Mouse (Mus musculus) forebrain, embryonic 16.5 days (tissue): ENCODE results near the gene Rab7b. TPM values are rescaled to one million over a fixed set of nuclear protein-coding genes. Genes with fewer than 3 reads are reported as not detected.

Experiments
- ATAC-seq: fragments of 200-750 bp; cut with Nextera tagmentation; 2 replicates; pipeline ENCODE4 v1.8.0; 2017; ENCODE audit warnings: mild to moderate bottlenecking, moderate library complexity
- H3K27ac ChIP-seq: fragments of 300-500 bp; sonication (generic); 2 replicates; pipeline ENCODE4 v1.5.1; 2014; ENCODE audit warnings: low read length, control low read depth
- H3K27me3 ChIP-seq: fragments of 300-500 bp; sonication (generic); replicated peaks from 2 replicates; pipeline ENCODE4 v1.6.1; 2014; ENCODE audit warnings: low read length; ENCODE audit not compliant: control insufficient read depth, insufficient read depth
- H3K36me3 ChIP-seq: fragments of 300-500 bp; sonication (generic); 2 replicates; pipeline ENCODE4 v1.6.1; 2014; ENCODE audit not compliant: control insufficient read depth, insufficient read depth
- H3K4me1 ChIP-seq: fragments of 300-500 bp; sonication (generic); replicated peaks from 2 replicates; pipeline ENCODE4 v1.6.1; 2014; ENCODE audit warnings: low read length; ENCODE audit not compliant: control insufficient read depth, insufficient read depth
- H3K4me2 ChIP-seq: fragments of 300-500 bp; sonication (generic); 2 replicates; pipeline ENCODE4 v1.6.1; 2014; ENCODE audit warnings: mild to moderate bottlenecking, low read length, control low read depth
- H3K4me3 ChIP-seq: fragments of 300-500 bp; sonication (generic); replicated peaks from 2 replicates; pipeline ENCODE4 v1.5.1; 2014; ENCODE audit warnings: mild to moderate bottlenecking, low read length, control low read depth
- H3K9ac ChIP-seq: fragments of 300-500 bp; sonication (generic); replicated peaks from 2 replicates; pipeline ENCODE4 v1.6.1; 2014; ENCODE audit warnings: low read depth, low read length, control low read depth
- H3K9me3 ChIP-seq: fragments of 300-500 bp; sonication (generic); 2 replicates; pipeline ENCODE4 v1.6.1; 2016; ENCODE audit warnings: low read length; ENCODE audit not compliant: control insufficient read depth
- WGBS: fragments of 180-500 bp; shearing (Covaris S2); extraction: QIAGEN DNeasy Blood & Tissue Kit; methylation state at CpG from one replicate; pipeline ENCODE4 v1.1.7; 2014; 5-methylcytosine and 5-hydroxymethylcytosine counted together
- polyA plus RNA-seq: library from polyadenylated mRNA; unstranded; fragments of >200 nt; fragmentation: Nextera tagmentation; extraction: Ambion mirVana; gene quantifications from 2 replicates; pipeline ENCODE4 v1.2.1, GENCODE M21; 2015

Rab7b gene
- polyA plus RNA-seq, 1 experiment from 2014 or later: 1.0 TPM

GRCm38 (mm10) chr1:131726586-131726985 lies 38.1 kb downstream of the Rab7b start:
- Histone ChIP-seq H3K4me3 (no peak overlapping the region), H3K27ac (no peak overlapping the region), H3K9me3 (no peaks in the 10 kb centered on the region), H3K27me3 (no peaks in the 10 kb centered on the region), H3K4me1 (no peaks in the 10 kb centered on the region), H3K36me3 (no peaks in the 10 kb centered on the region), H3K4me2 (no peak overlapping the region), H3K9ac (no peak overlapping the region)
- no peak for ATAC-seq
- WGBS: 83% methylated on average over 6 of the region's 6 CpGs

GRCm38 (mm10) chr1:131730639-131731437 lies 42.3 kb downstream of the Rab7b start:
- H3K9me3 ChIP-seq: no peaks in the 10 kb centered on the region
- ATAC-seq: no peak
- no peaks in the 10 kb centered on the region for H3K36me3 ChIP-seq
- no peak overlapping the region for H3K4me2 ChIP-seq
- H3K4me3 ChIP-seq: no peak overlapping the region
- H3K9ac ChIP-seq: no peak overlapping the region
- WGBS: 86% methylated on average over 12 of the region's 12 CpGs
- H3K27me3 ChIP-seq: no peaks in the 10 kb centered on the region
- no peak overlapping the region for H3K27ac ChIP-seq
- no peaks in the 10 kb centered on the region for H3K4me1 ChIP-seq

- Histone ChIP-seq H3K36me3 (no peaks in the 10 kb centered on the region), H3K9me3 (no peaks in the 10 kb centered on the region), H3K4me2 (no peak overlapping the region), H3K27me3 (no peaks in the 10 kb centered on the region), H3K4me3 (no peak overlapping the region), H3K27ac (no peak overlapping the region), H3K4me1 (peaks cover 7% of the 10 kb centered on the region), H3K9ac (no peak overlapping the region)
- ATAC-seq: no peak
- WGBS: 42% methylated on average over 13 of the region's 13 CpGs
These were observed 45.1 kb downstream of the Rab7b start for GRCm38 (mm10) chr1:131733474-131734180.

GRCm38 (mm10) chr1:131734657-131735273 lies 46.3 kb downstream of the Rab7b start:
- H3K4me2 ChIP-seq: no peak overlapping the region
- no peak overlapping the region for H3K4me3 ChIP-seq
- no peaks in the 10 kb centered on the region for H3K9me3 ChIP-seq
- whole genome bisulfite sequencing: 93% methylated on average over 6 of the region's 6 CpGs
- no peak for ATAC-seq
- H3K9ac ChIP-seq: no peak overlapping the region
- H3K27me3 ChIP-seq: no peaks in the 10 kb centered on the region
- no peaks in the 10 kb centered on the region for H3K36me3 ChIP-seq
- no peak overlapping the region for H3K27ac ChIP-seq
- peaks cover 7% of the 10 kb centered on the region for H3K4me1 ChIP-seq

- H3K36me3 ChIP-seq: no peaks in the 10 kb centered on the region
- H3K27ac ChIP-seq: no peak overlapping the region
- H3K9ac ChIP-seq: no peak overlapping the region
- ATAC-seq: no peak
- WGBS: 90% methylated on average over 9 of the region's 9 CpGs
- H3K27me3 ChIP-seq: no peaks in the 10 kb centered on the region
- H3K4me3 ChIP-seq: no peak overlapping the region
- H3K9me3 ChIP-seq: no peaks in the 10 kb centered on the region
- peaks cover 7% of the 10 kb centered on the region for H3K4me1 ChIP-seq
- H3K4me2 ChIP-seq: no peak overlapping the region
These were observed 48.0 kb downstream of the Rab7b start for GRCm38 (mm10) chr1:131736494-131736893.

GRCm38 (mm10) chr1:131737269-131737668 lies 48.8 kb downstream of the Rab7b start:
- WGBS: 36% methylated on average over 5 of the region's 5 CpGs
- Histone ChIP-seq H3K4me3 (no peak overlapping the region), H3K36me3 (no peaks in the 10 kb centered on the region), H3K9ac (no peak overlapping the region), H3K9me3 (no peaks in the 10 kb centered on the region), H3K27ac (no peak overlapping the region), H3K4me1 (peaks cover 7% of the 10 kb centered on the region), H3K27me3 (no peaks in the 10 kb centered on the region), H3K4me2 (no peak overlapping the region)
- ATAC-seq: peak; percentile 87

- H3K27me3 ChIP-seq: no peaks in the 10 kb centered on the region
- H3K4me1 ChIP-seq: peaks cover 7% of the 10 kb centered on the region
- H3K4me2 ChIP-seq: no peak overlapping the region
- no peak overlapping the region for H3K4me3 ChIP-seq
- no peak overlapping the region for H3K27ac ChIP-seq
- 88% methylated on average over 1 of the region's 1 CpGs for WGBS
- no peak overlapping the region for H3K9ac ChIP-seq
- no peaks in the 10 kb centered on the region for H3K9me3 ChIP-seq
- no peaks in the 10 kb centered on the region for H3K36me3 ChIP-seq
- no peak for ATAC-seq
These were observed 50.3 kb downstream of the Rab7b start for GRCm38 (mm10) chr1:131738760-131739159.

GRCm38 (mm10) chr1:131739481-131740160 lies 51.1 kb downstream of the Rab7b start:
- no peaks in the 10 kb centered on the region for H3K9me3 ChIP-seq
- ATAC-seq: no peak
- no peak overlapping the region for H3K4me2 ChIP-seq
- WGBS: 96% methylated on average over 9 of the region's 9 CpGs
- no peak overlapping the region for H3K27ac ChIP-seq
- H3K27me3 ChIP-seq: no peaks in the 10 kb centered on the region
- H3K36me3 ChIP-seq: no peaks in the 10 kb centered on the region
- peaks cover 7% of the 10 kb centered on the region for H3K4me1 ChIP-seq
- no peak overlapping the region for H3K4me3 ChIP-seq
- no peak overlapping the region for H3K9ac ChIP-seq
